Mouse (Mus musculus): ENCODE data around the gene Evi2. TPM values are rescaled to one million over a fixed set of nuclear protein-coding genes. Genes with fewer than 3 reads are reported as not detected.

The Evi2 gene
- polyA plus RNA-seq, 1 experiment from 2014 or later = 0.61 TPM

- Histone ChIP-seq H3K4me3 (ENCODE audit: low read depth, low read length) (no peak overlapping the region), H3K27ac (ENCODE audit: low read length) (no peak overlapping the region), H3K27me3 (replicated peaks; ENCODE audit: insufficient read depth, low read length) (no peaks in the 10 kb centered on the region), H3K4me2 (replicated peaks; ENCODE audit: low read depth, low read length) (no peak overlapping the region), H3K4me1 (ENCODE audit: insufficient read depth, low read depth, low read length) (no peaks in the 10 kb centered on the region), H3K36me3 (ENCODE audit: insufficient read depth, low read length) (no peaks in the 10 kb centered on the region), H3K9me3 (ENCODE audit: low read length) (no peaks in the 10 kb centered on the region), H3K9ac (replicated peaks; ENCODE audit: low read depth) (no peak overlapping the region)
- 0 out of 2 replicates have a peak, but pooled peaks have one; percentile 26 for ATAC-seq
- 76% methylated on average over 7 of the region's 7 CpGs for WGBS
- TF ChIP-seq CTCF (IDR thresholded peaks at IDR 0.05) = no peak
- TF ChIP-seq EP300 (IDR thresholded peaks at IDR 0.05) = no peak
- peak; percentile 32 for DNase-seq (ENCODE audit: low spot score)
Measured at GRCm38 (mm10) chr11:79483876-79484528, 46.4 kb downstream of the Evi2 start.

DNA sequence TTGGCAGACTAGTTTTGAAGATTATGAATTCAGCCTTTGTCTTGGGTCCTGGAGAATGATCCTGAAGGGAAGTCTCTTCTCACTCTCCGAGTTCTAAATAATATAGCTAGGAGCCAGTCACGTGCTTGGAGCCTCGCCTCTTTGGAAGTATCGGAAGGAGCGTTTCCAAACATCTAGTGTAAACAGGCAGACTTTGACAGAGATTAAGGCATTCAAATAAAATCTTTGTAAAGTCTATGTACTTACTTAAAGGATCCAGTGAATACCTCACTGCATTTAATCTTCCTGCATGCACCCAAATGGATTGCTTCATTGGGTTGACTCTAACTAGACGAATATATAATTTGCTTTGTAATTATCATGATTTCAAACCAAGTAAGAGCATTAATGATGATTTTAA lies 47.0 kb downstream of the Evi2 start:
- no peaks in the 10 kb centered on the region for H3K4me1 ChIP-seq (ENCODE audit: insufficient read depth, low read depth, low read length)
- peak; percentile 10 for DNase-seq (ENCODE audit: low spot score)
- H3K9ac ChIP-seq (replicated peaks; ENCODE audit: low read depth) = no peak overlapping the region
- no peaks in the 10 kb centered on the region for H3K27me3 ChIP-seq (replicated peaks; ENCODE audit: insufficient read depth, low read length)
- no peak overlapping the region for H3K4me2 ChIP-seq (replicated peaks; ENCODE audit: low read depth, low read length)
- TF ChIP-seq CTCF (IDR thresholded peaks at IDR 0.05) = no peak
- no peak for TF ChIP-seq EP300 (IDR thresholded peaks at IDR 0.05)
- WGBS = 57% methylated on average over 6 of the region's 6 CpGs
- no peak for ATAC-seq
- no peaks in the 10 kb centered on the region for H3K36me3 ChIP-seq (ENCODE audit: insufficient read depth, low read length)
- H3K9me3 ChIP-seq (ENCODE audit: low read length) = no peaks in the 10 kb centered on the region
- H3K27ac ChIP-seq (ENCODE audit: low read length) = no peak overlapping the region
- H3K4me3 ChIP-seq (ENCODE audit: low read depth, low read length) = no peak overlapping the region

DNA sequence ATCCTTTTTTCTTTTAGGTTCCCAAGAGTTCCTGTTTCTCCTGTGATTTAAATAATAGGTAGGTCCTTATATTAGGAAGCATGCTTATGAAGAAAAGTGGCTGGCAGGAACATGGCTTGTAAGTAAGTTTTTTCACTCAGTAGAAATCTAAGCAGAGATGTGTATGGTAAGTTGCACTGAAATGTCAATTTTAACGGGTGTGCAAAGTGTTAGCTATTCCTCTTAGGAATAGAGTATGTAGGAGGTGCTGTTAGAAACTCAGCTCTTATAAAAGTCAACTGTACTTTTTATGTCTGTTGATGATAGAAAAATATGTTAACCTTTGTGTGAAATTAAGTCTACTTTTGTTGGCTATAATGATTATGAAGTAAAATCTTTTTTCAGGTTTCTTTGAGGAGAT lies 62.3 kb downstream of the Evi2 start:
- no peak overlapping the region for H3K4me3 ChIP-seq (ENCODE audit: low read depth, low read length)
- H3K27ac ChIP-seq (ENCODE audit: low read length) = no peak overlapping the region
- peaks cover 17% of the 10 kb centered on the region for H3K36me3 ChIP-seq (ENCODE audit: insufficient read depth, low read length)
- 48% methylated on average over 1 of the region's 1 CpGs for WGBS
- no peak for TF ChIP-seq EP300 (IDR thresholded peaks at IDR 0.05)
- TF ChIP-seq CTCF (IDR thresholded peaks at IDR 0.05) = no peak
- DNase-seq (ENCODE audit: low spot score) = no peak
- H3K9me3 ChIP-seq (ENCODE audit: low read length) = no peaks in the 10 kb centered on the region
- no peak for ATAC-seq
- H3K9ac ChIP-seq (replicated peaks; ENCODE audit: low read depth) = no peak overlapping the region
- H3K27me3 ChIP-seq (replicated peaks; ENCODE audit: insufficient read depth, low read length) = no peaks in the 10 kb centered on the region
- no peak overlapping the region for H3K4me2 ChIP-seq (replicated peaks; ENCODE audit: low read depth, low read length)
- no peaks in the 10 kb centered on the region for H3K4me1 ChIP-seq (ENCODE audit: insufficient read depth, low read depth, low read length)

Other genes with a start within 250 kb of the Evi2 start
- not detected in 2 replicates for gene Gm9964, start 233.7 kb downstream of the Evi2 start, polyA plus RNA-seq (2015; fragmentation: Nextera tagmentation; extraction: Ambion mirVana)
- 7.2 and 7.5 TPM in 2 replicates for gene Nf1, start 190.9 kb downstream of the Evi2 start, polyA plus RNA-seq (2015; fragmentation: Nextera tagmentation; extraction: Ambion mirVana)
- 0.13 TPM in 1 of 2 replicates, not detected in the other for gene Omg, start 26.5 kb downstream of the Evi2 start, polyA plus RNA-seq (2015; fragmentation: Nextera tagmentation; extraction: Ambion mirVana)
- gene Evi2b, start 6.8 kb downstream of the Evi2 start, polyA plus RNA-seq (2015; fragmentation: Nextera tagmentation; extraction: Ambion mirVana) = 2.0 and 2.6 TPM in 2 replicates
- 6.4 and 8.0 TPM in 2 replicates for gene Evi2a, start within 50 bp of the Evi2 start, polyA plus RNA-seq (2015; fragmentation: Nextera tagmentation; extraction: Ambion mirVana)
- gene Rab11fip4, start 60.6 kb upstream of the Evi2 start, polyA plus RNA-seq (2015; fragmentation: Nextera tagmentation; extraction: Ambion mirVana) = 0.74 and 1.1 TPM in 2 replicates

All from lung, postnatal 0 days (tissue).